ENCODE assay signal across 14 mouse cellular contexts in genomic region chr7:84240406-84240805, GRCm38 (mm10).
"Had no signal": no experiment of that assay in that cellular context is flagged by ENCODE, and none has a peak within 500 bp of the region (broad histone marks: within the 10 kb centered on the region; RNA-seq: fewer than 3 reads in every experiment).

No protein-coding gene starts in this region.

- H3K9ac ChIP-seq: hindbrain, embryonic 14.5 days; kidney, embryonic 15.5 days; limb, embryonic 13.5 days; liver, embryonic 14.5 days; neural tube, embryonic 15.5 days had no signal

- H3K4me1 ChIP-seq: limb, embryonic 13.5 days; midbrain, embryonic 10.5 days; neural tube, embryonic 15.5 days had no signal

- H3K9me3 ChIP-seq: kidney, embryonic 15.5 days; limb, embryonic 13.5 days; midbrain, embryonic 10.5 days; neural tube, embryonic 15.5 days had no signal

- H3K27me3 ChIP-seq: kidney, embryonic 15.5 days; limb, embryonic 13.5 days; neural tube, embryonic 15.5 days had no signal

- H3K4me2 ChIP-seq: hindbrain, embryonic 14.5 days; kidney, embryonic 15.5 days; limb, embryonic 13.5 days; neural tube, embryonic 15.5 days had no signal

- H3K4me3 ChIP-seq: kidney, embryonic 15.5 days; limb, embryonic 13.5 days; midbrain, embryonic 10.5 days; myocyte; neural tube, embryonic 15.5 days had no signal

- DNase-seq: kidney, adult 2 months; kidney, postnatal 14 days; layer of hippocampus, adult 9-11 months; left cerebral cortex, postnatal 4 days; midbrain, embryonic 14.5 days; thymus, adult 18-20 months; thymus, postnatal 14 days had no signal

- H3K36me3 ChIP-seq: kidney, embryonic 15.5 days; limb, embryonic 13.5 days; midbrain, embryonic 10.5 days; neural tube, embryonic 15.5 days had no signal

- H3K27ac ChIP-seq: hindbrain, embryonic 14.5 days; kidney, embryonic 15.5 days; limb, embryonic 13.5 days; liver, embryonic 14.5 days; midbrain, embryonic 10.5 days; neural tube, embryonic 15.5 days had no signal
